Mouse (Mus musculus) ES-Bruce4 (cell line): ENCODE measurements at regions not wholly inside any gene's neighbourhood (a gene's known extent, or its start where the extent isn't known, plus 50 kb on each side); places are given as distances from the start of the nearest gene placed in this dataset.

Source experiments
- CTCF ChIP-seq: IDR thresholded peaks from one replicate; pipeline ENCODE4 v1.8.1; 2011; ENCODE audit warnings: low read depth, low read length
- POLR2A ChIP-seq: IDR thresholded peaks from one replicate; pipeline ENCODE4 v1.8.1; 2011; ENCODE audit warnings: low read length; ENCODE audit not compliant: insufficient read depth

DNA sequence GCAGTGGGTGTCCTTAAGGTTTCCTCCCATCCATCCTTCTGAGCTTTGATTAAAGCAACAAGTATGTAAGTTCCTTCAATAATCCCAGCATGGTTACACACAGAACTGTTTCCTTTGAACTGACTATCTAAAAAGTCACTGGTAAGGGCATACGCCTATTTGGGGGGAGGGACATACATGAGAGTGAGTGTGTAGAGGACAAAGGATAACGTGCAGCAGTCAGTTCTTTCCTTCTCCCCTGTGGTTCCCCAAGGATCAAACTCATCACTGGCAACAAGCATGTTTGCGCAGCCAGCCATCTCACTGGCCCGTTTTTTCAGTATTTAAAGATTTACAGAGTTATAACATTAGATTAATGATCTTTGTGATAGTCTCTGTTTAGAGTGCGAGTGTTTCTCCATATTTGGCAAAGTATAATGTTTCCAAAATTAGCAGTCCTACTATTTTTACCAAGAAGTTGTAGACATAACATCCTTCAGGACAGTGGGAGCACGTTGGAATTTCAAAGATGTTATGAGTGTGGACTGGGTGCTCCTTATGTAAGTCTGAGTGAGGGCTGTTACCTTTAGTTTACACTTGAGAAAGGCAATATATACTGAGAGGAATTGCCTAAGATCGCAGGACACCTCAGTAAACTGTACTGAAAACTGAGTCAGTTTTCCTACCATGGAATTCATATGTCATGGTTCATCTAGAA lies 151.6 kb upstream of the Lrig3 start:
- TF ChIP-seq CTCF, result no peak
- TF ChIP-seq POLR2A, result no peak
